Mouse (Mus musculus): ENCODE data around the gene Gga2. TPM values are rescaled to one million over a fixed set of nuclear protein-coding genes. Genes with fewer than 3 reads are reported as not detected.

Gene Gga2
- polyA plus RNA-seq (2014; fragmentation: Nextera tagmentation; extraction: Ambion mirVana) = 60.1 and 60.6 TPM in 2 replicates

- H3K27ac ChIP-seq (ENCODE audit: low read depth, low read length) = peak within 1 kb of the TSS; percentile 76
- under 1% methylated on average over 48 of the region's 50 CpGs for WGBS
- no peaks in the 10 kb centered on the region for H3K27me3 ChIP-seq (ENCODE audit: control insufficient read depth, insufficient read depth, low read length)
- H3K9me3 ChIP-seq (ENCODE audit: control insufficient read depth, low read length) = no peaks in the 10 kb centered on the region
- peak within 1 kb of the TSS; percentile 71 for H3K4me2 ChIP-seq (ENCODE audit: low read depth, low read length, severe bottlenecking)
- peak within 1 kb of the TSS; percentile 78 for H3K4me3 ChIP-seq (ENCODE audit: low read depth, low read length)
- H3K4me1 ChIP-seq (replicated peaks; ENCODE audit: control insufficient read depth, insufficient read depth, low read length) = 0 out of 2 replicates have a peak, but pooled peaks cover 2% of the 10 kb centered on the region
- ATAC-seq (replicated peaks; ENCODE audit: low FRiP score) (peak; percentile 90), DNase-seq (ENCODE audit: low spot score) (peak; percentile 93)
- no peaks in the 10 kb centered on the region for H3K36me3 ChIP-seq (ENCODE audit: control insufficient read depth, insufficient read depth, low read length)
- H3K9ac ChIP-seq (ENCODE audit: low read length) = peak within 1 kb of the TSS; percentile 81
Measured at GRCm38 (mm10) chr7:122020667-122021354, at the start of gene Gga2. Gene Gga2, minus strand, starts transcription at chr7:122021222.

- Histone ChIP-seq H3K27ac (ENCODE audit: low read depth, low read length) (peak overlapping the region; percentile 91), H3K9me3 (ENCODE audit: control insufficient read depth, low read length) (no peaks in the 10 kb centered on the region), H3K36me3 (ENCODE audit: control insufficient read depth, insufficient read depth, low read length) (peaks cover 7% of the 10 kb centered on the region; the same call in 1 of the 2 replicates), H3K27me3 (ENCODE audit: control insufficient read depth, insufficient read depth, low read length) (no peaks in the 10 kb centered on the region), H3K4me3 (ENCODE audit: low read depth, low read length) (peak overlapping the region; percentile 98), H3K9ac (ENCODE audit: low read length) (peak overlapping the region; percentile 96), H3K4me1 (replicated peaks; ENCODE audit: control insufficient read depth, insufficient read depth, low read length) (peaks cover 10% of the 10 kb centered on the region; the same call in 1 of the 2 replicates), H3K4me2 (ENCODE audit: low read depth, low read length, severe bottlenecking) (peak overlapping the region; percentile 87)
- 3% methylated on average over 52 of the region's 58 CpGs for WGBS
- DNase-seq (ENCODE audit: low spot score) (peak; percentile 73), ATAC-seq (replicated peaks; ENCODE audit: low FRiP score) (peak; percentile 52)
Measured at GRCm38 (mm10) chr7:122067517-122068381, 46.7 kb upstream of the Gga2 start.

DNA sequence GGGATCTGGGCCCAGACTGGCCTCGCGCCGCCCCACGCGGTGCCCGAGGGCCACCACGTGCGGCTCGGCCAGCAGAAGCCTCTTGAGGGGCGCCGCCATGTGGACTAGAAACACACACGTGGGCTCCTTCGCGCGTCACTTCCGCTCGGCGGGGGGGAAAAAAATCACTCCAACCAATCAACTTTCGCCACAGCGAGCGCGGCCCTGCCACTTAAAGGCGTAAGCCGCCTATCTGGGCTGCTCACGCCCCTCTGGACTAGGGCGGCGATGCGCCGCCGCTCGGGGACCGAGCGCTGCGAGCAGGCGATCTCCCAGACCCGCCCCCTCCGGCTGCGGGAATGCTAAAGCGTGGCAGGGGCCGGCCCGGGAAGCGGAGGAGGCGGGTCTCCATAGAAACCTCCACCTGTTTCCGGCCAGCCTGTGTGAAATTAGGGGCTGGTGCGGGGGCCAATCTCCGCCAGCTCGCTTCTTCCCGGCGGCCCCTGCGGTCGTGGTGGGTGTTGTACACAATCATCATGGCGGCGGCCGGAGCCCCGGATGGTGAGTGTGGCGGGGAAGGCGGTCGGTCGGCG lies 46.0 kb upstream of the Gga2 start, which contains the start of the genes Ubfd1 and Ears2:
TSS of gene Ubfd1 (plus strand) at position 231 of the 572 bp plus-strand sequence.
TSS of gene Ears2 (minus strand) at position 319 of the 572 bp plus-strand sequence.
- ATAC-seq (replicated peaks; ENCODE audit: low FRiP score) = peak; percentile 99

DNA sequence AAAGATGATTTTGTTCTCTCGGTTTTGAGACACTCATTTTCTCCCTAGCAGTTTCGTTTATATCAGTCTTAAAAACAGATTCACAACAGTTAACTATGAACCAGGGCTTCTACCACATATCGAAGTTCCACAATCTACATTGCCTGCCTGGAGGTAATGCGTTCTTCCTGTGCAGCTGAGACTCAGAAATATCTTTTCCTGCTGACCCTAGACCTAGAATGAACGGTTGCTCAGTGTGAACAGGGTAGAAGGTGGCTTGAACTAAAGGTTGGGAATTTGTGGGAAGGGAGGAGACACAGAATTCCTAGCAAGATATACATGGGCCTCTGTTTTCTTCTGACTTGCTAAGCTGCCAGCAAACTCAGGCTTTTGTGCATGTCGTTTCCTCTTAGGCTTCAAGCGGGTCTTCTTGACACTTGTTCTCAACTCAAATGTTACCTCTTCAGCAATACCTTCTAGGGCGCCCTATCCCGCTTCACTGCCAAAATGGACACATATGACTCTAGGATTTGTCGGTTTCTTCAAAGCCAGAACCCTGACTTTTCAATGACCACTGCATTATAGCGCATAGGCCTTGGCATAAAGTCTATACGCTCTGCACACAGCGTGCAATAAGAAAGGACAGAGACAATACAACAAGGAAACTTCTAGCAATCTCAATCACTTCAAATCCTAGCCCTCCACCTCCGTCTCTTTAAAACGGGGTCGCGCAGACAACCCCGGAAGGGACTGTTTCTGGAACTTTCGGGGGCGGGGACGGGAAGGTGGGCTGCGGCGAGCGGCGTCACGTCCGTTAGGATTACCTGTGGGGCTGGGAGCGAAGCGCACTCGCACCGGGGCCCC lies 45.3 kb upstream of the Gga2 start:
- WGBS = 21% methylated on average over 31 of the region's 31 CpGs
- peak overlapping the region; percentile 91 for H3K27ac ChIP-seq (ENCODE audit: low read depth, low read length)

More for the DNA sequence above, 46.0 kb upstream of the Gga2 start, which contains the start of the genes Ubfd1 and Ears2:
- Histone ChIP-seq H3K4me1 (replicated peaks; ENCODE audit: control insufficient read depth, insufficient read depth, low read length) (peaks cover 10% of the 10 kb centered on the region; the same call in 1 of the 2 replicates), H3K4me2 (ENCODE audit: low read depth, low read length, severe bottlenecking) (peak within 1 kb of the TSS; percentile 87), H3K4me3 (ENCODE audit: low read depth, low read length) (peak within 1 kb of the TSS; percentile 98), H3K27ac (ENCODE audit: low read depth, low read length) (peak within 1 kb of the TSS; percentile 91), H3K9ac (ENCODE audit: low read length) (peak within 1 kb of the TSS; percentile 96), H3K9me3 (ENCODE audit: control insufficient read depth, low read length) (no peaks in the 10 kb centered on the region), H3K36me3 (ENCODE audit: control insufficient read depth, insufficient read depth, low read length) (peaks cover 3% of the 10 kb centered on the region; the same call in 1 of the 2 replicates), H3K27me3 (ENCODE audit: control insufficient read depth, insufficient read depth, low read length) (no peaks in the 10 kb centered on the region)
- under 1% methylated on average over 57 of the region's 60 CpGs for WGBS
- DNase-seq (ENCODE audit: low spot score) = peak; percentile 98

GRCm38 (mm10) chr7:122065656-122066055 lies 44.6 kb upstream of the Gga2 start:
- Histone ChIP-seq H3K9ac (ENCODE audit: low read length) (no peak overlapping the region), H3K27ac (ENCODE audit: low read depth, low read length) (no peak overlapping the region), H3K4me3 (ENCODE audit: low read depth, low read length) (no peak overlapping the region), H3K4me1 (replicated peaks; ENCODE audit: control insufficient read depth, insufficient read depth, low read length) (peaks cover 10% of the 10 kb centered on the region; the same call in 1 of the 2 replicates), H3K4me2 (ENCODE audit: low read depth, low read length, severe bottlenecking) (peak overlapping the region; percentile 87; the same call in 1 of the 2 replicates), H3K36me3 (ENCODE audit: control insufficient read depth, insufficient read depth, low read length) (no peaks in the 10 kb centered on the region; the same call in 1 of the 2 replicates), H3K27me3 (ENCODE audit: control insufficient read depth, insufficient read depth, low read length) (no peaks in the 10 kb centered on the region), H3K9me3 (ENCODE audit: control insufficient read depth, low read length) (no peaks in the 10 kb centered on the region)
- DNase-seq (ENCODE audit: low spot score) = no peak
- no peak for ATAC-seq (replicated peaks; ENCODE audit: low FRiP score)
- 86% methylated on average over 1 of the region's 1 CpGs for WGBS

More for the DNA sequence above, 45.3 kb upstream of the Gga2 start:
- Histone ChIP-seq H3K9me3 (ENCODE audit: control insufficient read depth, low read length) (no peaks in the 10 kb centered on the region), H3K9ac (ENCODE audit: low read length) (peak overlapping the region; percentile 96), H3K27me3 (ENCODE audit: control insufficient read depth, insufficient read depth, low read length) (no peaks in the 10 kb centered on the region), H3K4me2 (ENCODE audit: low read depth, low read length, severe bottlenecking) (peak overlapping the region; percentile 87), H3K36me3 (ENCODE audit: control insufficient read depth, insufficient read depth, low read length) (no peaks in the 10 kb centered on the region; the same call in 1 of the 2 replicates), H3K4me3 (ENCODE audit: low read depth, low read length) (peak overlapping the region; percentile 98), H3K4me1 (replicated peaks; ENCODE audit: control insufficient read depth, insufficient read depth, low read length) (peaks cover 10% of the 10 kb centered on the region; the same call in 1 of the 2 replicates)
- ATAC-seq (replicated peaks; ENCODE audit: low FRiP score) (no peak; the same call in 1 of the 2 replicates), DNase-seq (ENCODE audit: low spot score) (no peak)

GRCm38 (mm10) chr7:122056633-122057032 lies 35.6 kb upstream of the Gga2 start:
- DNase-seq (ENCODE audit: low spot score) (no peak), ATAC-seq (replicated peaks; ENCODE audit: low FRiP score) (no peak)
- Histone ChIP-seq H3K4me1 (replicated peaks; ENCODE audit: control insufficient read depth, insufficient read depth, low read length) (no peaks in the 10 kb centered on the region), H3K27me3 (ENCODE audit: control insufficient read depth, insufficient read depth, low read length) (no peaks in the 10 kb centered on the region), H3K4me3 (ENCODE audit: low read depth, low read length) (no peak overlapping the region), H3K36me3 (ENCODE audit: control insufficient read depth, insufficient read depth, low read length) (no peaks in the 10 kb centered on the region), H3K27ac (ENCODE audit: low read depth, low read length) (no peak overlapping the region), H3K9ac (ENCODE audit: low read length) (no peak overlapping the region), H3K9me3 (ENCODE audit: control insufficient read depth, low read length) (no peaks in the 10 kb centered on the region), H3K4me2 (ENCODE audit: low read depth, low read length, severe bottlenecking) (no peak overlapping the region)
- whole genome bisulfite sequencing = 89% methylated on average over 5 of the region's 5 CpGs

DNA sequence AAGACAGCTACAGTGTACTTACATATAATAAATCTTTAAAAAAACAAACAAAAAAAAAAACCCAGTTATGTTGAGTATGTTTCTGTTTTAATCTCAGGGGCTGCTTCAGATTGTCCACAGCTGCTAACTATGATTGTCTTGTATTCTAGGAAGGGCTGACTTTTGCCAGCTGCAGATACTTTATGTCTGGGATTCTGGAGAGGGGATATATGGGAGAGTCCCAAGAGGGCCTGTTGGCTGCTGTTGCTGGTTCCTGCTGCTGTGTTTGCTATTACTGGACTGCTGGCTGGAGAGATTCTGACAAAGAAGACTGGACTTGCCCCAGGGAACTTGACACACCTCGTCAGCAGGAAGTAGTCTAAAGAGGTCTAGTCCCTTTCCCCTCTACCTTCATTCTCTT lies 29.8 kb upstream of the Gga2 start:
- 84% methylated on average over 1 of the region's 1 CpGs for WGBS

More for the DNA sequence above, 29.8 kb upstream of the Gga2 start:
- H3K36me3 ChIP-seq (ENCODE audit: control insufficient read depth, insufficient read depth, low read length) = no peaks in the 10 kb centered on the region; the same call in 1 of the 2 replicates
- H3K27ac ChIP-seq (ENCODE audit: low read depth, low read length) = no peak overlapping the region
- H3K4me1 ChIP-seq (replicated peaks; ENCODE audit: control insufficient read depth, insufficient read depth, low read length) = no peaks in the 10 kb centered on the region
- H3K9ac ChIP-seq (ENCODE audit: low read length) = no peak overlapping the region
- H3K4me3 ChIP-seq (ENCODE audit: low read depth, low read length) = no peak overlapping the region
- no peaks in the 10 kb centered on the region for H3K27me3 ChIP-seq (ENCODE audit: control insufficient read depth, insufficient read depth, low read length)
- no peaks in the 10 kb centered on the region for H3K9me3 ChIP-seq (ENCODE audit: control insufficient read depth, low read length)
- no peak overlapping the region for H3K4me2 ChIP-seq (ENCODE audit: low read depth, low read length, severe bottlenecking)
- DNase-seq (ENCODE audit: low spot score) = no peak
- ATAC-seq (replicated peaks; ENCODE audit: low FRiP score) = no peak

Data from forebrain, embryonic 11.5 days (tissue).